Mouse (Mus musculus): Measurements from ENCODE around the gene Ppt2. TPM values are rescaled to one million over a fixed set of nuclear protein-coding genes. Genes with fewer than 3 reads are reported as not detected.

The Ppt2 gene
- total RNA-seq, 1 experiment from 2014 or later = 18.7 TPM

- ATAC-seq (ENCODE audit: extremely low read depth, insufficient number of reproducible peaks, low FRiP score, poor library complexity, severe bottlenecking) = no peak
Observed at GRCm38 (mm10) chr17:34572361-34572760, 55.9 kb downstream of the Ppt2 start.

GRCm38 (mm10) chr17:34571875-34572274, 56.4 kb downstream of the Ppt2 start:
- no peak for ATAC-seq (ENCODE audit: extremely low read depth, insufficient number of reproducible peaks, low FRiP score, poor library complexity, severe bottlenecking)

DNA sequence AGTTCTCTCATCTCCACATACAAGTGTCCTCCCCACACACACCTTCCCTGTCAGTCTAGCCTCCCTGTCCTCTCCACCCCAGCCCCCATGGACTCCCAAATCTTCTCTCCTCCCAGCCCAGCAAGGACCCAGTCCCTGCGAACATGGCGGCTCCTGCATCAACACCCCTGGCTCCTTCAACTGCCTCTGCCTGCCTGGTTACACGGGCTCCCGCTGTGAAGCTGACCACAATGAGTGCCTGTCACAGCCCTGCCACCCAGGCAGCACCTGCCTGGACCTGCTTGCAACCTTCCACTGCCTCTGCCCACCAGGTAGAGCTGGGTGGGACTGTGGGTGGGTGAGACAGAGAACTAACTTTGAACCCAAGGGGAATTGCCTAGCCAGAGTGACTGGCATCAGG, 58.4 kb downstream of the Ppt2 start:
- no peak for ATAC-seq (ENCODE audit: extremely low read depth, insufficient number of reproducible peaks, low FRiP score, poor library complexity, severe bottlenecking)

DNA sequence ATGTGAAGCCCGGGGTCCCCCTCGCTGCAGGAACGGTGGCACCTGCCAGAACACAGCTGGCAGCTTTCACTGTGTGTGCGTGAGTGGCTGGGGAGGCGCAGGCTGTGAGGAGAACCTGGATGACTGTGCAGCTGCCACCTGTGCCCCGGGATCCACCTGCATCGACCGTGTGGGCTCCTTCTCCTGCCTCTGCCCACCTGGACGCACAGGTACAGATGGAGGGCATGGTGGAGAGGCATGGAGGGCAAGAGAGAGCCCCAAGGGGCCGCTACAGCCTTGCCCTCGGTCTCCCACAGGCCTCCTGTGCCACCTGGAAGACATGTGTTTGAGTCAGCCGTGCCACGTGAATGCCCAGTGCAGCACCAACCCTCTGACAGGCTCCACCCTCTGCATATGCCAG, 59.9 kb downstream of the Ppt2 start:
- ATAC-seq (ENCODE audit: extremely low read depth, insufficient number of reproducible peaks, low FRiP score, poor library complexity, severe bottlenecking) = no peak

DNA sequence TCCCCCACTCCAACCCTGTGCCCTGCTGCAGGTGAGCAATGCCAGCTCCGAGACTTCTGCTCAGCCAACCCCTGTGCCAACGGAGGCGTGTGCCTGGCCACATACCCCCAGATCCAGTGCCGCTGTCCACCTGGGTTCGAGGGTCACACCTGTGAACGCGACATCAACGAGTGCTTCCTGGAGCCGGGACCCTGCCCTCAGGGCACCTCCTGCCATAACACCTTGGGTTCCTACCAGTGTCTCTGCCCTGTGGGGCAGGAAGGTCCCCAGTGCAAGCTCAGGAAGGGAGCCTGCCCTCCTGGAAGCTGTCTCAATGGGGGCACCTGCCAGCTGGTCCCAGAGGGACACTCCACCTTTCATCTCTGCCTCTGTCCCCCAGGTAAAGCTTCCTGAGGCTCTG, 61.0 kb downstream of the Ppt2 start:
- ATAC-seq (ENCODE audit: extremely low read depth, insufficient number of reproducible peaks, low FRiP score, poor library complexity, severe bottlenecking) = no peak

Other genes starting within 250 kb of the Ppt2 start
- 12.5 and 14.0 TPM in 2 replicates for gene BC051142, start 229.7 kb downstream of the Ppt2 start, total RNA-seq (2017)
- gene Btnl4, start 151.2 kb downstream of the Ppt2 start, total RNA-seq (2017) = not detected in 2 replicates
- not detected in 2 replicates for gene Btnl6, start 111.2 kb downstream of the Ppt2 start, total RNA-seq (2017)
- 0.58 and 1.2 TPM in 2 replicates for gene Notch4, start 64.2 kb downstream of the Ppt2 start, total RNA-seq (2017)
- 188 and 218 TPM in 2 replicates for gene Gpsm3, start 38.7 kb downstream of the Ppt2 start, total RNA-seq (2017)
- 89.6 and 100 TPM in 2 replicates for gene Pbx2, start 37.2 kb downstream of the Ppt2 start, total RNA-seq (2017)
- 15.7 and 19.8 TPM in 2 replicates for gene Ager, start 30.6 kb downstream of the Ppt2 start, total RNA-seq (2017)
- gene Rnf5, start 24.8 kb downstream of the Ppt2 start, total RNA-seq (2017) = 15.9 and 17.6 TPM in 2 replicates
- gene Agpat1, start 24.2 kb downstream of the Ppt2 start, total RNA-seq (2017) = 27.5 and 32.9 TPM in 2 replicates
- 1.7 and 4.2 TPM in 2 replicates for gene Egfl8, start 12.5 kb downstream of the Ppt2 start, total RNA-seq (2017)
- 0.25 TPM in 1 of 2 replicates, not detected in the other for gene Prrt1, start 1.0 kb upstream of the Ppt2 start, total RNA-seq (2017)
- 15.2 and 17.2 TPM in 2 replicates for gene Fkbpl, start 16.3 kb upstream of the Ppt2 start, total RNA-seq (2017)
- gene Atf6b, start 18.6 kb upstream of the Ppt2 start, total RNA-seq (2017) = 26.9 and 27.4 TPM in 2 replicates
- not detected in 2 replicates for gene Tnxb, start 42.0 kb upstream of the Ppt2 start, total RNA-seq (2017)
- 0.12 and 0.23 TPM in 2 replicates for gene C4b, start 115.4 kb upstream of the Ppt2 start, total RNA-seq (2017)
- gene Cyp21a1, start 176.1 kb upstream of the Ppt2 start, total RNA-seq (2017) = not detected in 2 replicates
- gene Stk19, start 208.4 kb upstream of the Ppt2 start, total RNA-seq (2017) = 23.5 and 39.9 TPM in 2 replicates
- 36.1 and 45.8 TPM in 2 replicates for gene Dxo, start 208.5 kb upstream of the Ppt2 start, total RNA-seq (2017)
- 79.7 and 92.2 TPM in 2 replicates for gene Skiv2l, start 221.7 kb upstream of the Ppt2 start, total RNA-seq (2017)
- 22.6 and 36.0 TPM in 2 replicates for gene Nelfe, start 221.9 kb upstream of the Ppt2 start, total RNA-seq (2017)
- gene Cfb, start 234.0 kb upstream of the Ppt2 start, total RNA-seq (2017) = 0.58 and 0.98 TPM in 2 replicates

Data from neutrophil, adult 5-6 weeks (primary cell).